Mouse (Mus musculus): ENCODE data around the gene Lix1l.
"Not testable (repeated sequence)": the region's sequence is repeated elsewhere in the genome, so short reads cannot be mapped to it uniquely, and the experiment has no call there.

Gene Lix1l

GRCm38 (mm10) chr3:96590657-96591056, 10.3 kb upstream of the Lix1l start:
- DNase-seq (ENCODE audit: low spot score): no peak

GRCm38 (mm10) chr3:96593374-96593773, 7.6 kb upstream of the Lix1l start:
- no peak for DNase-seq (ENCODE audit: low spot score)

GRCm38 (mm10) chr3:96593790-96594560, 7.0 kb upstream of the Lix1l start, which contains the start of gene Polr3gl:
Gene Polr3gl (minus strand): TSS chr3:96594181.
- DNase-seq (ENCODE audit: low spot score): peak; percentile 88

DNA sequence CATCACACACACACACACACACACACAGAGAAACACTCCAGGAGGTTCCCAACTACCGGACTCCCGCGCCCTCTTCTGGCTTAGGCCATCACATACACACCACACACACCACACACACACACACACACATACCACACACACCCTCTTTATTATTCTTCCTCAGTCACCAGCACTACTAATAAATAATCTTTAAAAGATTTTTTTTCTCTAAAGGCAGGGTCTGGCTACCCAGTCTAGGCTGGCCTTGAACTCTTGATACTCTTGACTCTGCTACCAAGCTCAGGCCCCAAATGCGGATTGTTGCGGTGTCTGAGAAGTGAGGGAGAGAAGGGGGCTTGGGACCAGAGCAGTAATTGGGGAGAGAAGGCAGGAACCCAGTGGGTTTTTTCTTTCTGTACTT, 6.1 kb upstream of the Lix1l start:
- no peak for DNase-seq (ENCODE audit: low spot score)

- no peak for DNase-seq (ENCODE audit: low spot score)
These were observed 5.3 kb upstream of the Lix1l start for GRCm38 (mm10) chr3:96595661-96596060.

GRCm38 (mm10) chr3:96596228-96596707, 4.7 kb upstream of the Lix1l start, which contains the start of gene Ankrd34a:
Gene Ankrd34a (plus strand): TSS chr3:96596636.
- DNase-seq (ENCODE audit: low spot score): no peak

DNA sequence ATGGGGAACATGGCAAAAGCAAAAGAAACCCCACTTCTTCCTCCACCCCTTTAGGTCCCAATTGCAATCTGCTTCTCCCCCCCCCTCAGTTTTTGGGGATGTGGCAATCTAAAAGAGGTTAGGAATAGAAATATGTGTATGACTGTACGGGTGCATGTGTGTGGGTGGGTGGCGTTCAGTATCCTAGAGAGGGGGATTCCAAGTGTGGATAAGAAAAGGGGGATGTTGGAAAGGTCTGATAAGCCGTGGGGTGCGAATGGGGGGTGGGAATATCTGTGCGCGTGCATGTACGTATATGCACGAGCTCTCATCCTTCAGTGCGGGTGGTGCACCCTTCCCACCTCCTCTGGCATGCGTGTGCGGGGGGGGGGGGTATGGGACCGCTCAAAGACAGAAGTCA, 4.1 kb upstream of the Lix1l start:
- DNase-seq (ENCODE audit: low spot score): no peak

DNA sequence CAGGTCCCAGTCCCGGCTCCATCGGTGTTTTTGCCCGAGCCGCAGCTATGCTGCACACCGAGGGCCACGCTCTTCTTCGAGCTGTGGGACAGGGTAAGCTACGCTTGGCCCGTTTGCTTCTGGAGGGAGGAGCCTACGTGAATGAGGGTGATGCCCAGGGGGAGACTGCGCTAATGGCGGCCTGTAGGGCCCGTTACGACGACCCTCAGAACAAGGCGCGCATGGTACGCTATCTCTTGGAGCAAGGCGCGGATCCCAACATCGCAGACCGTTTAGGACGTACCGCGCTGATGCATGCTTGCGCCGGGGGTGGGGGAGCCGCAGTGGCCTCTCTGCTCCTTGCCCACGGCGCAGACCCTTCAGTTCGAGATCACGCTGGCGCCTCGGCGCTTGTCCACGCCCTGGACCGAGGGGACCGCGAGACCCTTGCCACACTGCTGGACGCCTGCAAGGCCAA, 3.5 kb upstream of the Lix1l start:
- DNase-seq (ENCODE audit: low spot score): no peak

- DNase-seq (ENCODE audit: low spot score): no peak
These were observed 2.5 kb upstream of the Lix1l start for GRCm38 (mm10) chr3:96598156-96599068.

DNA sequence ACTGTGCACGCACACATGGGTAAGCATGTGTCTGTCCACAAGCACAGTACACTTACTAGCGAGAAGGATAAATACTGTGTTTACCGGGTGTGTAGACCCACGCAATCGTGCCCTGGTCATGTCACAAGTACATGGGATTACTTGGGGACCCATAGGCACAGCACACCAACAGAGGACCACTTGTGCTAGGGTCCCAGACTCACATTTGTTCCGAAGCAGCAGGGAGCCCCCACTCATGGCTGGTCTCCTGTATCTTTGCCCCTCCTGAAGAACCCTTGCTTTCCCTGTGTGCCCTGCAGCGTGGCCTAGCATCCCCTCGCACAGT, 1.9 kb upstream of the Lix1l start:
- no peak for DNase-seq (ENCODE audit: low spot score)

DNA sequence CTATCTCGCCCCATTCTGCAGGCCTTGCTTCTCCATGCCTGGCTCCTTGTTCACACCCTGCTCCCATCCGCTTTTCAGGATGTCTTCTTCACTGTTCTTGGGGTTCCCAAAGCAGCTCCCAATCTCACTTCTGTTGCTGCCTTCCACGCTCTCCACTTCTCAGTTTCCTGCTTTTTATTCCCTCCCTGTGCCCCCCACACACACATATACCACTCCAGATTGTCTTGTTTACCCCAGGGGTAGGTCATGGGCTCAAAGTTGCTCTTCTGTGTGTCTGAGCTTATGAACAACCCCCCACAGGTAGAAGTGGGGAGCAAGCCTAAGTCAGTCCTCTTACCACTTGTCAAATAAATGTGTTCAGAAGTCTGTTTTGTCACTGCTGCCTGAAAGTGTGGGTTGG, 1.5 kb upstream of the Lix1l start:
- no peak for DNase-seq (ENCODE audit: low spot score)

DNA sequence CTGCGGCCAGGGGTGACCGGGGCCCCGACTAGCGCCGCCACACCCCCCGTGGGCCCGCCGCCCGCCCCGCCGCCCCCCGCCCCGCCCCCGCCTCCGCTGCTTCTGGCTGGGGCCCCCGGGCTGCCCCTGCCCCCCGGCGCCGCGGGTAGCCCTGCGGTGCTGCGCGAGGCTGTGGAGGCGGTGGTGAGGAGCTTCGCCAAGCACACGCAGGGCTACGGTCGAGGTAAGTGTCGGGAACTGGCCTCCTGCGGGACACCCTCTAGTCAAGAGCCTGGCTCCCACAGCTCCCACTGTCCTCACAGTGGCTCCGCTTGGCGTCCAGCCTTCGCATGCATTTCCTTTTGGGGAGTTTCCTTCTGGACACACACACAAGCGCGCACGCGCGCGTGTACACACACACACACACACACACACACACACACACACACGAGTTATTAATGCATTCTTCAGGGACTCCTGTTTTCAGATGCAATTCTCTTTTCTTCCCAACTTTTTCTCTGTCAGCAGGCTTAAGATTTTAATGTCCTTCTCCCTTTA, 370 bp downstream of the Lix1l start:
- no peak for DNase-seq (ENCODE audit: low spot score)

DNA sequence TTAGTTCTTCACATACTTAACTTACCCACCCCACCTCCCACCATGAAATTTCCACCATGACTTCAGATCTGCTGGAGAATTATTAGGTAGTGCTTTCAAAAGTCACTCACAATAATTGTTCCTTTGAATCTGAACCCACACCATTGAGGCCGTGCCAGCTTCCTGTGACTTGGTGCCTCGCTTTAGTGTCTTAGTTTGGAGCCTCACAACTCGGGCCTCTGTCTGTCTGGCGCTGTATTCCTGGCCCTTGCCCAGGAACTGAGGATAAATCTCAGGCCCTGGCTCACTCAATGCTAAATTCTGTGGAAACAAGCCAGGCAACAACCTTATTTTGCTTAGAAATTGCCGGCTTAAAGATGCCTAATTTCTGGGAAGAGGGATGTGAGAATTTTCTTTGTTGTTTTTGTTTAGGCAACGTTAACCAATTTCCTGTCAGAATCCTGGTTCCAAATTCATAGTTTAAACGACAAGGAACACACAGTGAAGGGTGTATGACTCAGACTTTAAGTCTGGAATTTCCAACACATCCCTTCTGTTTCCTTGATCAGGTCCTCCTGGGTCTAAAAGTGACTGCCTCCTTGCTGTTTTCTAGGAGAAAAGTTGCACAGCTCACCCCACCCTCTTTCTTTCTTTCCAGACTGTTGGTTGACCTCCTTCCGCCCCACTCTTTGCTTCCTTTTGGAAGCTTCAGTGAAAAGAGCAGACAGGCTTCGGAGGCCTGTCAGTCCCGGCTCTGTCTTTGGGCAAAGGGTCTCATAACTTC, 1.2 kb downstream of the Lix1l start:
- no peak for DNase-seq (ENCODE audit: low spot score)

- DNase-seq (ENCODE audit: low spot score): no peak
These were observed 1.7 kb downstream of the Lix1l start for GRCm38 (mm10) chr3:96602704-96603084.

DNA sequence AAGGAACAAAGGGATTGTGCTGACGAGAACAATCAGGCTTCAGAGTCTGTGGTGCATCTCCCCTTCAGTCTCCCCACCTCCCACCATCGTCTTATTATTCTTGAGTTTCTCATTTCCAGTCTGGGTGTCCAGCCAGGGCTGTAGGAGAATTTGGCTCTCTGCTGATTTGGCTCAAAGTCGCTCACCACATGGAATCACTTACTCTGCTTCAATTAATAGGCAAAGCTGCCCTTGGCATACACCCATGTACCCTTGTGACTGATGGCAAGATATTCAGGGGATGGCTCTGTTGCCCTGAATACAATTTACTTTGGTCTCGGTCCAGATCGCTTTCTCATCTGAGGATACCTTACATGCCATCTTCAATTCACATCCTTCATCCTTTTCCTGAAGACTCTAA, 2.4 kb downstream of the Lix1l start:
- DNase-seq (ENCODE audit: low spot score): no peak

- DNase-seq (ENCODE audit: low spot score): not testable (repeated sequence)
These were observed 5.1 kb downstream of the Lix1l start for GRCm38 (mm10) chr3:96606007-96606406.

DNA sequence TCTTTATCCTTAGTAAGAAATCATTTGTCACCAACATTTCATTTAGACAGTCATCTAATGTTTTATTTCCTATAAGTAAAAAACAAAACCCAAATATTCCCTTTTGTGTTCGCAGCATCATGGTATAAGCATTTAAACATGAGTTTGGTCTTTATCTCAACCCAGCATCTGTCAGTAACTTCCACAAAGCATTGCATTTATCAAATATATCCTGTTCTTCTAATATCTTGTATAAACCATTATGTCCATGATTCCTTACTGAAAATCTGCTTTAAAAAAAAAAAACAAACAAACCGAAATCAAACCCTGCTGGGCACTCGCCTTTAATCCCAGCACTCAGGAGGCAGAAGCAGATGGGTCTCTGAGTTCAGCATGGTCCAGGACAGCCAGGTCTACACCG, 5.7 kb downstream of the Lix1l start:
- no peak for DNase-seq (ENCODE audit: low spot score)

- DNase-seq (ENCODE audit: low spot score): no peak
These were observed 17.0 kb downstream of the Lix1l start for GRCm38 (mm10) chr3:96617941-96618340.

DNA sequence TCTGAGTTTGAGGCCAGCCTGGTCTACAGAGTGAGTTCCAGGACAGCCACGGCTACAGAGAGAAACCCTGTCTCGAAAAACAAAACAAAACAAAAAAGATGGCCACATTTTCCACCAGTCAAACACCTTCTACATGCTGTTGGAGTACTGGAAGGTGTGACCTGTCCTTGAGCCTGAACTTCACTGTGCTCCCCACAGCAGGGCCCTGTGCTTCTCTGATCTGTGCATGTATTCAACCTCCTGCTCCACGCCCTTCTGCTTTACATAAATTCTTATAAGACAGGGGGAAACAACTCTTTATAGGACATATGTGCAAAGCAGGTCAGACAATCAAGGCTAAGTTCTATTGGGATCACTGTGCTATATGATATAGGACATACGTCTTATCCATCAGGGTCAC, 22.3 kb downstream of the Lix1l start:
- DNase-seq (ENCODE audit: low spot score): no peak

GRCm38 (mm10) chr3:96629729-96630600, 29.0 kb downstream of the Lix1l start, which contains the start of gene Rbm8a:
Gene Rbm8a (plus strand): TSS chr3:96629933.
- DNase-seq (ENCODE audit: low spot score): peak; percentile 90

DNA sequence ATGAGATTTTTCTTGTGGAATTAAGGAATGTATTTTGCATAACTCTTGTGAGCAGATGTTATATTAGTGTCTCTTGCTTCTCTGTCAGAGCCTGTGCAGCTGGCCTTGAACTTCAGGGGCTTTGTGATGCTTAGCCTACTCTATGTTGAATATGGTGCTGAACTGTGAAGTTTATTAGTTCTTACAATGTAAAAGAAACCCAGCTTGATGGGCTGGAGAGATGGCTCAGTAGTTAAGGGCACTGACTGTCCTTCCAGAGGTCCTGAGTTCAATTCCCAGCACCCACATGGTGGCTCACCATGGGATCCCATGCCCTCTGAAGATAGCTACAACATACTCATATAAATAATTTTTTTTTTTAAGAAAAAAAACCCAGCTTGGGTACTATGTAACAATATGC, 31.1 kb downstream of the Lix1l start:
- DNase-seq (ENCODE audit: low spot score): no peak
